In the genomic region with DNA sequence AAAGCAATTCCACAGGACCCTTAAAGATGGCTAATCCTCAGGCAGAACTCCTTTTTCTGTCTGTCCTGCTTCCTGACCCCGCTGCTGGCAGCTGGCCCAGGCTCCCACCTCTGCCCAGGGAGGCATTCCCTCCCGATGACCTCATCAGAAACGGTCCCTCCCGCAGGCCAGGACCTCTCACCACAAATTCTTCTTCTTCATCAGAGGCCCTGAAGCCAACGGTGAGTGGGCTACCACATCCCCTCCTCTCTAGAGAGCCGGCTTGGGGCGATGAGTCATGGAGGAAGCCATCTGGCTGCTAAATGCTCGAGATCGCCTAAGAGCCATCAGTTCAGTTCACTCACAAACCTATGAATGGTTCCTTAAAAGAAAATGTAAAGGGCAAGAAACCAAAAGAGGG, we compare ENCODE assay signal across 8 mouse cellular contexts. TPM values are rescaled to one million over a fixed set of nuclear protein-coding genes. Genes with fewer than 3 reads are reported as not detected.
DNase-seq lines count a peak whose midpoint lies in the region; ATAC-seq and TF ChIP-seq lines count a peak whose summit lies in the region.

No protein-coding gene starts in this region.

- H3K27ac ChIP-seq in left cerebral cortex, adult 2 months, result no peak overlapping the region
- H3K27ac ChIP-seq in limb, embryonic 12.5 days, result peak overlapping the region; percentile 42; the same call in 1 of the 2 replicates

- no peaks in the 10 kb centered on the region for H3K27me3 ChIP-seq in limb, embryonic 12.5 days

- H3K4me1 ChIP-seq in limb, embryonic 12.5 days (replicated peaks), result peaks cover 32% of the 10 kb centered on the region

- no peak overlapping the region for H3K9ac ChIP-seq in limb, embryonic 12.5 days (replicated peaks)

- no peaks in the 10 kb centered on the region for H3K36me3 ChIP-seq in limb, embryonic 12.5 days

- intact Hi-C loops in left cerebral cortex, postnatal 4 days (cut with DNase I), result no loop called here
- intact Hi-C loops in left cerebral cortex, adult 2 months (cut with DNase I), result no loop called here

- ATAC-seq in granulocyte monocyte progenitor cell, adult 5-6 weeks (replicated peaks; ENCODE audit: poor library complexity, severe bottlenecking), result peak; percentile 81
- ATAC-seq in limb, embryonic 12.5 days (ENCODE audit: insufficient number of reproducible peaks, insufficient read depth, low FRiP score, low TSS enrichment, low read depth), result no peak; the same call in 1 of the 2 replicates

- H3K4me3 ChIP-seq in left cerebral cortex, adult 2 months, result no peak overlapping the region
- no peak overlapping the region for H3K4me3 ChIP-seq in limb, embryonic 12.5 days (replicated peaks)

- WGBS in limb, embryonic 12.5 days, result 15% methylated on average over 9 of the region's 9 CpGs

- peak; percentile 25 for DNase-seq in left cerebral cortex, postnatal 4 days
- no peak for DNase-seq in left cerebral cortex, adult 2 months (ENCODE audit: extremely low spot score in 1 of 2, low spot score in 2 of 2)
- DNase-seq in adrenal gland, postnatal 25 days, result peak; percentile 49
- DNase-seq in left cerebral cortex, adult 11 months (ENCODE audit: low spot score), result no peak
- DNase-seq in c-Kit-positive CD71-positive TER-119-positive erythroid progenitor cells, embryonic 14.5 days (ENCODE audit: low spot score), result no peak
- DNase-seq in layer of hippocampus, postnatal 25 days (ENCODE audit: extremely low spot score in 1 of 2, low spot score in 1 of 2), result no peak

- no peak overlapping the region for H3K4me2 ChIP-seq in limb, embryonic 12.5 days

- H3K9me3 ChIP-seq in limb, embryonic 12.5 days, result no peaks in the 10 kb centered on the region

- TF ChIP-seq CTCF in left cerebral cortex, adult 2 months (IDR thresholded peaks at IDR 0.05), result no peak

RNA-seq across cellular contexts. Expression of a gene that starts 56.7 kb away (rescaled TPM):
- total RNA-seq in left cerebral cortex, postnatal 4 days (2021), result 100 to 1,000 TPM; 147 to 152 TPM
- 100 to 1,000 TPM; 223 to 236 TPM for total RNA-seq in left cerebral cortex, adult 2 months (2021)
- total RNA-seq in adrenal gland, postnatal 25 days (2021), result 166 and 180 TPM in 2 replicates
- total RNA-seq in granulocyte monocyte progenitor cell, adult 5-6 weeks (2014; fragmentation: Nextera tagmentation), result 25.8 and 42.1 TPM in 2 replicates
- total RNA-seq in granulocyte monocyte progenitor cell, adult 5-6 weeks (2017), result 54.2 and 57.0 TPM in 2 replicates
- 555 and 579 TPM in 2 replicates for polyA plus RNA-seq in limb, embryonic 12.5 days (2016; fragmentation: Nextera tagmentation; extraction: Ambion mirVana)
- total RNA-seq in layer of hippocampus, postnatal 25 days (2021), result 100 to 1,000 TPM; 246 to 257 TPM

Comparison
In these comparisons a context has a peak if more than half of its experiments do, and no peak if none do; other contexts are left out.
1. DNase-seq: peak in left cerebral cortex, postnatal 4 days (single experiment) and adrenal gland, postnatal 25 days (single experiment); none in left cerebral cortex, adult 2 months (0 of 2), left cerebral cortex, adult 11 months (single experiment), c-Kit-positive CD71-positive TER-119-positive erythroid progenitor cells, embryonic 14.5 days (single experiment) and layer of hippocampus, postnatal 25 days (0 of 2).